Mouse (Mus musculus): ENCODE results near the gene Mpp2. TPM values are rescaled to one million over a fixed set of nuclear protein-coding genes. Genes with fewer than 3 reads are reported as not detected.
A peak's percentile ranks its signal among the peaks of the same experiment; 100 is the strongest.

Mpp2 gene
- polyA plus RNA-seq, 1 experiment from 2014 or later = 2.2 TPM

DNA sequence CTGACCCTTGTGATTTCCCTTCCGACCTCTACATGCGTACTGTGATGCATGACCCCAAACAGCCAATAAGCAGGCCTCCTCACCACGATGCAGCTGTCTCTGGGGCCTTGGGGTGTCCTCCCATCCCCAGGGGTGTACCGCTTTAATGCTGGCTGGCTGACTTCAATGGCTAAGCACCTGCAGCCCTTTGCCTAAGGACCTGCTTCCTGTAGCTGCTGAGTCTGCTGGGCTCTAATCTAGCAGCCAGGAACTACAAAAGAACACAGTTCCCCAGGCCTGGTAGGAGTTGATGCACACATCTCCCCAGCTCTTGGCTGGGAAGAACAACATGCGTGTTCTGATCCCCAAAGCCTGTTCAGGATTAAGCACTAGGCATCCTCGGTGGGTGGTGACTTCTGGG, 72.8 kb downstream of the Mpp2 start:
- Histone ChIP-seq H3K4me1 (replicated peaks; ENCODE audit: control insufficient read depth, insufficient read depth, low read length) (no peaks in the 10 kb centered on the region), H3K9ac (ENCODE audit: low read depth, low read length) (no peak overlapping the region), H3K36me3 (ENCODE audit: control insufficient read depth, insufficient read depth) (no peaks in the 10 kb centered on the region; the same call in 1 of the 2 replicates), H3K4me2 (replicated peaks; ENCODE audit: low read depth) (no peak overlapping the region), H3K9me3 (ENCODE audit: control insufficient read depth) (no peaks in the 10 kb centered on the region), H3K27ac (ENCODE audit: low read depth, low read length) (no peak overlapping the region), H3K4me3 (ENCODE audit: low read depth, low read length) (no peak overlapping the region), H3K27me3 (replicated peaks; ENCODE audit: control insufficient read depth, insufficient read depth, low read length) (no peaks in the 10 kb centered on the region)
- 81% methylated on average over 6 of the region's 6 CpGs for WGBS
- no peak for TF ChIP-seq CTCF (IDR thresholded peaks at IDR 0.05; ENCODE audit: low read depth)
- no peak for ATAC-seq

DNA sequence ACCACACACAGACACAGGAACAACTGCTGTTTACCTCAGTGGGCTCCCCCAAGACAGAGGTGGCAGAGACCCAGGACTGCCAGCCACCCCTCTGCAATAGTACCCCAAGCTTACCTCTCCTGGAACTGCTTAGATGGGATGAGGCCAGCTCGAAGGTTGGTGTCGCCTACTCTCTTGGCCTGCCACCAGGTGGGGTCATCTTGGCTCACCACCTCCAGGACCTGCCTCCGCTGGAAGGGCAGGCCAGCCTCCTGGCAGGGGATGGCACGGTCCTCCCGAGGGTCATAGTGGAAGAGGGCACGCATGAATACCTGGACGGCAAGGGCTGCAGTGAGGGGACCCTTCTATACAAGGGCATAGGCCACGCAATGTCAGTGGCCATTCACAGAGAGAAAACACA, 75.1 kb downstream of the Mpp2 start:
- no peaks in the 10 kb centered on the region for H3K9me3 ChIP-seq (ENCODE audit: control insufficient read depth)
- no peak overlapping the region for H3K27ac ChIP-seq (ENCODE audit: low read depth, low read length)
- 90% methylated on average over 8 of the region's 8 CpGs for WGBS
- ATAC-seq = no peak
- no peaks in the 10 kb centered on the region; the same call in 1 of the 2 replicates for H3K36me3 ChIP-seq (ENCODE audit: control insufficient read depth, insufficient read depth)
- no peak overlapping the region for H3K9ac ChIP-seq (ENCODE audit: low read depth, low read length)
- H3K27me3 ChIP-seq (replicated peaks; ENCODE audit: control insufficient read depth, insufficient read depth, low read length) = no peaks in the 10 kb centered on the region
- H3K4me3 ChIP-seq (ENCODE audit: low read depth, low read length) = no peak overlapping the region
- no peak overlapping the region for H3K4me2 ChIP-seq (replicated peaks; ENCODE audit: low read depth)
- no peaks in the 10 kb centered on the region for H3K4me1 ChIP-seq (replicated peaks; ENCODE audit: control insufficient read depth, insufficient read depth, low read length)
- peak; percentile 30 for TF ChIP-seq CTCF (IDR thresholded peaks at IDR 0.05; ENCODE audit: low read depth)

DNA sequence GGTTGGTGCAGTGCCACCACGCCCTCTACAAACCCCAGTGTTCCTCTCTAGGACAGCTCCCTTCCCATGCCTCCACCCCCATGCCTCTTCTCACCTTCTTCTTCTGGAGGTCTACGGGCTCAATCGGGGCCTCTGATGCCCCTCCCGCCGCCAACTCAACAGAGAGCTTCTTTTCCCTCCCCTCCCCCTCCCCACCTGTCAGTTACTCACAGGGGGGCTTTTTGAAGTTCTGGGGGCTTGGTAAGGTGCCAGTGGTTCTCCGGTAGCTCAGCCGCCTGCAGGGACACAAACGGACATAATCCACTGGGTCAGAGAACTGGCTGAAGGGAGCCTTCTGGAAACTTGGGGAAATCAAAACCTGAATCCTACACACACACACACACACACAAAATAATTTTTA, 76.8 kb downstream of the Mpp2 start:
- Histone ChIP-seq H3K9me3 (ENCODE audit: control insufficient read depth) (no peaks in the 10 kb centered on the region), H3K4me3 (ENCODE audit: low read depth, low read length) (no peak overlapping the region), H3K27me3 (replicated peaks; ENCODE audit: control insufficient read depth, insufficient read depth, low read length) (no peaks in the 10 kb centered on the region), H3K36me3 (ENCODE audit: control insufficient read depth, insufficient read depth) (no peaks in the 10 kb centered on the region; the same call in 1 of the 2 replicates), H3K27ac (ENCODE audit: low read depth, low read length) (no peak overlapping the region), H3K9ac (ENCODE audit: low read depth, low read length) (no peak overlapping the region), H3K4me1 (replicated peaks; ENCODE audit: control insufficient read depth, insufficient read depth, low read length) (no peaks in the 10 kb centered on the region), H3K4me2 (replicated peaks; ENCODE audit: low read depth) (no peak overlapping the region)
- WGBS = 90% methylated on average over 8 of the region's 8 CpGs
- no peak for ATAC-seq
- no peak for TF ChIP-seq CTCF (IDR thresholded peaks at IDR 0.05; ENCODE audit: low read depth)

DNA sequence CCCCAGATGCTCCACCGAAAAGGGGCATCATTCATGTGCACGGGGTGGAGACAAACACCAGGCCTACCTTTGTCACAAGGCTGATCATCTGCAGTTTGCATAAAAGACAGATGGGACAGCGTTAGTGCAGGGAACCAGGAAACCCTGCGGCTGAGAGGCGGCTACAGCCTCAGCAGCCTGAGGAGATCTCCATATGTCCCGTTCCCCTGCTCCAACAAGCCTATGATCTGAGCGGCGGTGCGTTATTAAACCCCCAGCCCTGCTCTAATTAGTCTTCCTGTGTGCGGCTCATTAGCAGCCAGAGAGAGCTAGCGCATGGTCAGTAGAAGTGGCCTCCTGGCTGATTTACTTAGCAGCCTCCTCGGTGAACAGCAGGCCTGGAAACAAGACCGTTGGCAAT, 78.2 kb downstream of the Mpp2 start:
- Histone ChIP-seq H3K4me2 (replicated peaks; ENCODE audit: low read depth) (no peak overlapping the region), H3K4me3 (ENCODE audit: low read depth, low read length) (no peak overlapping the region), H3K36me3 (ENCODE audit: control insufficient read depth, insufficient read depth) (no peaks in the 10 kb centered on the region; the same call in 1 of the 2 replicates), H3K4me1 (replicated peaks; ENCODE audit: control insufficient read depth, insufficient read depth, low read length) (no peaks in the 10 kb centered on the region), H3K9ac (ENCODE audit: low read depth, low read length) (no peak overlapping the region), H3K27me3 (replicated peaks; ENCODE audit: control insufficient read depth, insufficient read depth, low read length) (no peaks in the 10 kb centered on the region), H3K9me3 (ENCODE audit: control insufficient read depth) (no peaks in the 10 kb centered on the region), H3K27ac (ENCODE audit: low read depth, low read length) (no peak overlapping the region)
- 73% methylated on average over 13 of the region's 13 CpGs for WGBS
- no peak for TF ChIP-seq CTCF (IDR thresholded peaks at IDR 0.05; ENCODE audit: low read depth)
- ATAC-seq = no peak

DNA sequence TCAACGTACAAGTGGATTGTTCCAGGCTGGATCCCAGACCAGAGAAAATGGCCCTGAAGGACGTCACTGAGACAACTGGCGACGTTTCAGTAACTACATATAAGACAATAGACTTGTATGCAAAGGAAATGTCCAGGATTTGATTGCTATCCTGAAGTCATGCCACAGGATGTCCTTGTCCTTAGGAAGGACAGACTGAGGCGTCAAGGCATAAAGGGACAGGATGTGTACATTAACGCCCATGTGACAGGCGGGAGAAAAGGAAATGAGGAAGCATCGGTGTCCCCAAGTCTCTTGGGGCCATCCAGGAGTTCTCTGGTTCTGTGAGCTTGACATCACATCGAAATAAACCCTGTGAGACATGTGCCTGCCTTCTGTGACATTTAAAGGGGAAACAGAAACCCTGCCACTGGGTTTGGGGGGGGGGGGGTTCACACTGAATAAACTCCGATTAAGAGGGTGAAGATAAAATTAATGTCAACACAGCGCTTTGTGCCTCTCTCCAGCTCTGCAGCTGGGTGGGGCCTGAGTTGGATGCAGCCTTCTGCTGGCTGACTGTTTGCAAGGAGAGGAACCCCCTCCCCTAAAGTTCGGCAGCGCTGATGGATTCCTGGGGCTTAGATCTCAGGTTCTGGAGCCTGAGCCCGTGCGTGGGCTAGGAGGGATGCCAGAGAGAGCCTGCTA, 79.2 kb downstream of the Mpp2 start:
- no peak overlapping the region for H3K9ac ChIP-seq (ENCODE audit: low read depth, low read length)
- WGBS = 79% methylated on average over 15 of the region's 15 CpGs
- ATAC-seq = no peak
- no peak overlapping the region for H3K4me3 ChIP-seq (ENCODE audit: low read depth, low read length)
- H3K4me1 ChIP-seq (replicated peaks; ENCODE audit: control insufficient read depth, insufficient read depth, low read length) = no peaks in the 10 kb centered on the region
- no peaks in the 10 kb centered on the region for H3K9me3 ChIP-seq (ENCODE audit: control insufficient read depth)
- TF ChIP-seq CTCF (IDR thresholded peaks at IDR 0.05; ENCODE audit: low read depth) = no peak
- H3K27me3 ChIP-seq (replicated peaks; ENCODE audit: control insufficient read depth, insufficient read depth, low read length) = no peaks in the 10 kb centered on the region
- no peak overlapping the region for H3K27ac ChIP-seq (ENCODE audit: low read depth, low read length)
- no peak overlapping the region for H3K4me2 ChIP-seq (replicated peaks; ENCODE audit: low read depth)
- no peaks in the 10 kb centered on the region; the same call in 1 of the 2 replicates for H3K36me3 ChIP-seq (ENCODE audit: control insufficient read depth, insufficient read depth)

DNA sequence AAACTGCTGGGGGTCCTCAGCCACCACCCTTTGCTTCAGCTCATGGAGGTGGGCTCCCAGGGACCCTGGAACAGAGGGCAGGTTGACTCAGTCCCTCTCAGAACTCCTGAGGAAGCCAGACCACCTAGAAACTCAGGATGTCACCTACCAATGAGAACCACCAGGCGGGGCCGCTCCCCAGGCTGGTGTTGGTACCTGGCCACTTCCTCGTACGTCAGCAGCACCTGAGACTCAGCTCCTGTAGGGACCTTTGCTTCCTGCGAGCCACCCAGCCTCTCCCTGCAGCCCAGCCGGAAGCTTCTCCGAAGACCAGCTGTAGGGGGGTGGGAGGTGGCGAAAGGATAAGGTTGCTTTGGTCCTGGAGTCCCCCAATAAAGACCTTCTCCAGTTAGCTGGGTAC, 79.9 kb downstream of the Mpp2 start:
- WGBS = 63% methylated on average over 8 of the region's 8 CpGs
- no peak overlapping the region for H3K4me3 ChIP-seq (ENCODE audit: low read depth, low read length)
- peak; percentile 76 for ATAC-seq
- no peaks in the 10 kb centered on the region; the same call in 1 of the 2 replicates for H3K36me3 ChIP-seq (ENCODE audit: control insufficient read depth, insufficient read depth)
- no peaks in the 10 kb centered on the region for H3K27me3 ChIP-seq (replicated peaks; ENCODE audit: control insufficient read depth, insufficient read depth, low read length)
- TF ChIP-seq CTCF (IDR thresholded peaks at IDR 0.05; ENCODE audit: low read depth) = peak; percentile 61
- H3K9ac ChIP-seq (ENCODE audit: low read depth, low read length) = no peak overlapping the region; the same call in 1 of the 2 replicates
- no peak overlapping the region for H3K4me2 ChIP-seq (replicated peaks; ENCODE audit: low read depth)
- H3K9me3 ChIP-seq (ENCODE audit: control insufficient read depth) = no peaks in the 10 kb centered on the region
- H3K4me1 ChIP-seq (replicated peaks; ENCODE audit: control insufficient read depth, insufficient read depth, low read length) = no peaks in the 10 kb centered on the region
- no peak overlapping the region for H3K27ac ChIP-seq (ENCODE audit: low read depth, low read length)

Other genes starting within 250 kb of the Mpp2 start
- gene Meox1, start 194.1 kb downstream of the Mpp2 start, polyA plus RNA-seq (2015; fragmentation: Nextera tagmentation; extraction: Ambion mirVana) = 3.8 and 4.1 TPM in 2 replicates
- not detected in 2 replicates for gene Sost, start 121.5 kb downstream of the Mpp2 start, polyA plus RNA-seq (2015; fragmentation: Nextera tagmentation; extraction: Ambion mirVana)
- gene Cfap97d1, start 104.2 kb downstream of the Mpp2 start, polyA plus RNA-seq (2015; fragmentation: Nextera tagmentation; extraction: Ambion mirVana) = not detected in 2 replicates
- 49.9 and 53.5 TPM in 2 replicates for gene Dusp3, start 101.5 kb downstream of the Mpp2 start, polyA plus RNA-seq (2015; fragmentation: Nextera tagmentation; extraction: Ambion mirVana)
- gene Mpp3, start 60.1 kb downstream of the Mpp2 start, polyA plus RNA-seq (2015; fragmentation: Nextera tagmentation; extraction: Ambion mirVana) = 8.1 and 8.6 TPM in 2 replicates
- gene Cd300lg, start 47.0 kb downstream of the Mpp2 start, polyA plus RNA-seq (2015; fragmentation: Nextera tagmentation; extraction: Ambion mirVana) = 5.4 and 5.6 TPM in 2 replicates
- gene Ppy, start 12.8 kb upstream of the Mpp2 start, polyA plus RNA-seq (2015; fragmentation: Nextera tagmentation; extraction: Ambion mirVana) = 1.2 and 3.4 TPM in 2 replicates
- 181 and 192 TPM in 2 replicates for gene Pyy, start 19.3 kb upstream of the Mpp2 start, polyA plus RNA-seq (2015; fragmentation: Nextera tagmentation; extraction: Ambion mirVana)
- gene Nags, start 57.0 kb upstream of the Mpp2 start, polyA plus RNA-seq (2015; fragmentation: Nextera tagmentation; extraction: Ambion mirVana) = 37.9 and 40.4 TPM in 2 replicates
- gene Tmem101, start 67.9 kb upstream of the Mpp2 start, polyA plus RNA-seq (2015; fragmentation: Nextera tagmentation; extraction: Ambion mirVana) = 10.9 and 11.4 TPM in 2 replicates
- gene Lsm12, start 96.8 kb upstream of the Mpp2 start, polyA plus RNA-seq (2015; fragmentation: Nextera tagmentation; extraction: Ambion mirVana) = 103 and 107 TPM in 2 replicates
- gene G6pc3, start 101.1 kb upstream of the Mpp2 start, polyA plus RNA-seq (2015; fragmentation: Nextera tagmentation; extraction: Ambion mirVana) = 20.4 and 21.1 TPM in 2 replicates
- 30.1 and 30.4 TPM in 2 replicates for gene Hdac5, start 141.7 kb upstream of the Mpp2 start, polyA plus RNA-seq (2015; fragmentation: Nextera tagmentation; extraction: Ambion mirVana)
- 2.7 and 3.4 TPM in 2 replicates for gene BC030867, start 160.4 kb upstream of the Mpp2 start, polyA plus RNA-seq (2015; fragmentation: Nextera tagmentation; extraction: Ambion mirVana)
- 0.05 and 0.09 TPM in 2 replicates for gene Asb16, start 180.2 kb upstream of the Mpp2 start, polyA plus RNA-seq (2015; fragmentation: Nextera tagmentation; extraction: Ambion mirVana)
- gene Tmub2, start 196.4 kb upstream of the Mpp2 start, polyA plus RNA-seq (2015; fragmentation: Nextera tagmentation; extraction: Ambion mirVana) = 43.3 and 44.2 TPM in 2 replicates
- 8.6 and 10.5 TPM in 2 replicates for gene Atxn7l3, start 208.1 kb upstream of the Mpp2 start, polyA plus RNA-seq (2015; fragmentation: Nextera tagmentation; extraction: Ambion mirVana)
- 39.6 and 41.9 TPM in 2 replicates for gene Ubtf, start 231.2 kb upstream of the Mpp2 start, polyA plus RNA-seq (2015; fragmentation: Nextera tagmentation; extraction: Ambion mirVana)